In genomic region chr6:136466956-136467750, GRCm38 (mm10) we compare ENCODE assay signal across 8 mouse cellular contexts. TPM values are rescaled to one million over a fixed set of nuclear protein-coding genes. Genes with fewer than 3 reads are reported as not detected.
A peak's percentile ranks its signal among the peaks of the same experiment; 100 is the strongest.
DNase-seq lines count a peak whose midpoint lies in the region; ATAC-seq and TF ChIP-seq lines count a peak whose summit lies in the region.

No protein-coding gene starts in this region.

- H3K27me3 ChIP-seq in embryonic facial prominence, embryonic 13.5 days = no peaks in the 10 kb centered on the region
- no peaks in the 10 kb centered on the region for H3K27me3 ChIP-seq in kidney, embryonic 14.5 days (ENCODE audit: control insufficient read depth, insufficient read depth, low read length)
- no peaks in the 10 kb centered on the region for H3K27me3 ChIP-seq in liver, adult 2 months (ENCODE audit: control insufficient read depth, insufficient read depth, low read length)

- no peak for ATAC-seq in embryonic facial prominence, embryonic 13.5 days (ENCODE audit: insufficient number of reproducible peaks, insufficient read depth, low FRiP score, low TSS enrichment, low read depth)
- ATAC-seq in kidney, embryonic 14.5 days (ENCODE audit: low FRiP score, low TSS enrichment) = no peak

- TF ChIP-seq POLR2A in liver, adult 2 months (IDR thresholded peaks at IDR 0.05; ENCODE audit: extremely low read depth, insufficient read depth, low read length) = no peak

- no peak overlapping the region for H3K9ac ChIP-seq in embryonic facial prominence, embryonic 13.5 days
- H3K9ac ChIP-seq in kidney, embryonic 14.5 days (ENCODE audit: low read depth, low read length) = no peak overlapping the region
- no peak overlapping the region for H3K9ac ChIP-seq in liver, adult 2 months (ENCODE audit: low read depth, low read length)

- no peaks in the 10 kb centered on the region for H3K36me3 ChIP-seq in embryonic facial prominence, embryonic 13.5 days
- no peaks in the 10 kb centered on the region for H3K36me3 ChIP-seq in kidney, embryonic 14.5 days (ENCODE audit: control insufficient read depth, insufficient read depth, low read length)
- no peaks in the 10 kb centered on the region for H3K36me3 ChIP-seq in liver, adult 2 months (ENCODE audit: control insufficient read depth, insufficient read depth, low read length)

- peaks cover 63% of the 10 kb centered on the region for H3K4me1 ChIP-seq in embryonic facial prominence, embryonic 13.5 days
- peaks cover 30% of the 10 kb centered on the region for H3K4me1 ChIP-seq in kidney, embryonic 14.5 days (ENCODE audit: control insufficient read depth, insufficient read depth, low read length)
- H3K4me1 ChIP-seq in liver, adult 2 months (ENCODE audit: control insufficient read depth, insufficient read depth, low read length) = peaks cover 33% of the 10 kb centered on the region

- TF ChIP-seq CTCF in liver, adult 2 months (IDR thresholded peaks at IDR 0.05; ENCODE audit: low read depth, low read length) = peak; percentile 92

- no peaks in the 10 kb centered on the region for H3K9me3 ChIP-seq in embryonic facial prominence, embryonic 13.5 days
- H3K9me3 ChIP-seq in kidney, embryonic 14.5 days (ENCODE audit: control insufficient read depth, low read length) = peaks cover 9% of the 10 kb centered on the region

- no peak overlapping the region for H3K4me2 ChIP-seq in embryonic facial prominence, embryonic 13.5 days
- no peak overlapping the region for H3K4me2 ChIP-seq in kidney, embryonic 14.5 days (replicated peaks; ENCODE audit: low read depth, low read length)

- no peaks in the 10 kb centered on the region for H3K79me2 ChIP-seq in liver, adult 2 months (ENCODE audit: control insufficient read depth, insufficient read depth, low read length)

- peak overlapping the region; percentile 96 for H3K27ac ChIP-seq in embryonic facial prominence, embryonic 13.5 days
- peak overlapping the region; percentile 93 for H3K27ac ChIP-seq in kidney, embryonic 14.5 days (ENCODE audit: low read depth, low read length)
- peak overlapping the region; percentile 78 for H3K27ac ChIP-seq in liver, adult 2 months (replicated peaks; ENCODE audit: insufficient read depth, low read depth, low read length)

- 49% methylated on average over 14 of the region's 14 CpGs for WGBS in embryonic facial prominence, embryonic 13.5 days
- WGBS in kidney, embryonic 14.5 days = 59% methylated on average over 14 of the region's 14 CpGs
- 36% methylated on average over 14 of the region's 14 CpGs for WGBS in liver, adult 2 months

- DNase-seq in layer of hippocampus, adult 11-12 months (ENCODE audit: low spot score) = peak; percentile 88
- no peak for DNase-seq in layer of hippocampus, adult 9-10 months (ENCODE audit: low spot score)
- peak; percentile 79 for DNase-seq in heart, adult 8-10 months (ENCODE audit: low spot score)
- peak; percentile 66 for DNase-seq in liver, adult 2 months (ENCODE audit: extremely low read depth, low read depth, low spot score)
- peak; percentile 64 to 83 for DNase-seq in monocyte, adult 2 months (ENCODE audit: low read depth in 1 of 2, low spot score in 2 of 2)
- peak; percentile 87 to 90 for DNase-seq in spleen, postnatal 14 days (ENCODE audit: low spot score in 2 of 2)

- no peak overlapping the region for H3K4me3 ChIP-seq in embryonic facial prominence, embryonic 13.5 days
- H3K4me3 ChIP-seq in kidney, embryonic 14.5 days (ENCODE audit: low read length) = no peak overlapping the region
- no peak overlapping the region for H3K4me3 ChIP-seq in liver, adult 2 months (ENCODE audit: insufficient read depth, low read depth, low read length)

RNA-seq across cellular contexts. Expression of gene Atf7ip, which starts 38.8 kb away (rescaled TPM):
- polyA plus RNA-seq in embryonic facial prominence, embryonic 13.5 days (2015; fragmentation: Nextera tagmentation; extraction: Ambion mirVana) = 39.0 and 56.3 TPM in 2 replicates
- total RNA-seq in heart, adult 8-10 months (2022) = 10 to 100 TPM; 68.3 to 94.1 (median 76.8) TPM
- 31.3 and 54.2 TPM in 2 replicates for polyA plus RNA-seq in kidney, embryonic 14.5 days (2014; fragmentation: Nextera tagmentation; extraction: Ambion mirVana)
- total RNA-seq in liver, adult 2 months (2014; rRNA removed) = 14.8 and 14.9 TPM in 2 replicates
- polyA plus RNA-seq in liver, adult 2 months (2012; rRNA removed) = 5.1 and 5.2 TPM in 2 replicates

RNA-seq across cellular contexts. Expression of gene E330021D16Rik, which starts 51.8 kb away (rescaled TPM):
- not detected in 2 replicates for polyA plus RNA-seq in embryonic facial prominence, embryonic 13.5 days (2015; fragmentation: Nextera tagmentation; extraction: Ambion mirVana)
- not detected for total RNA-seq in heart, adult 8-10 months (2022)
- 0.24 and 0.92 TPM in 2 replicates for polyA plus RNA-seq in kidney, embryonic 14.5 days (2014; fragmentation: Nextera tagmentation; extraction: Ambion mirVana)
- total RNA-seq in liver, adult 2 months (2014; rRNA removed) = not detected in 2 replicates
- polyA plus RNA-seq in liver, adult 2 months (2012; rRNA removed) = 0.07 TPM in 1 of 2 replicates, not detected in the other
